Mouse (Mus musculus) lung, embryonic 16.5 days (tissue): ENCODE data around the gene Fam243. TPM values are rescaled to one million over a fixed set of nuclear protein-coding genes. Genes with fewer than 3 reads are reported as not detected.

Experiments used
- polyA plus RNA-seq: library from polyadenylated mRNA; unstranded; fragments of >200 nt; fragmentation: Nextera tagmentation; extraction: Ambion mirVana; gene quantifications from 2 replicates; pipeline ENCODE4 v1.2.1, GENCODE M21; 2015

Fam243 gene
- polyA plus RNA-seq, 1 experiment from 2014 or later, result not detected

Other genes with a start within 250 kb of the Fam243 start
- gene Kcne2, start 29.1 kb downstream of the Fam243 start, polyA plus RNA-seq, result 1.3 and 1.4 TPM in 2 replicates
- gene Smim11, start 20.2 kb downstream of the Fam243 start, polyA plus RNA-seq, result 132 and 142 TPM in 2 replicates
- 0.63 and 1.0 TPM in 2 replicates for gene Kcne1, start 38.0 kb upstream of the Fam243 start, polyA plus RNA-seq
- gene Rcan1, start 149.4 kb upstream of the Fam243 start, polyA plus RNA-seq, result 57.7 and 61.2 TPM in 2 replicates
- 15.7 and 16.4 TPM in 2 replicates for gene Clic6, start 164.3 kb upstream of the Fam243 start, polyA plus RNA-seq